Comparison of ENCODE assay signal across 8 mouse cellular contexts in the genomic region with DNA sequence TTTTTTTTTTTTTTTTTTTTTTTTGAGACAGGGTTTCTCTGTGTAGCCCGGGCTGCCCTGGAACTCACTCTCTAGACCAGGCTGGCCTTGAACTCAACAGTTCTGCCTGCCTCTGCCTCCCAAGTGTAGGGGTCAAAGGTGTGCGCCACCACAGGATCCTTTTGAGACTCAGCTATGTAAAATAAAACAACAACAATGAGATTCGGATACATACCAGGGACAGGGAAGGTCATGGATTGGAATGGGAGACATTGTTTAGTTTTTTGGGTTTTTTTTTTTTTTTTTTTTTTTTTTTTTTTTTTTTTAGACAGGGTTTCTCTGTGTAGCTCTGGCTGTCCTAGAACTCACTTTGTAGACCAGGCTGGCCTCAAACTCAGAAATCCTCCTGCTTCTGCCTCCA. TPM values are rescaled to one million over a fixed set of nuclear protein-coding genes. Genes with fewer than 3 reads are reported as not detected.
DNase-seq lines count a peak whose midpoint lies in the region; ATAC-seq and TF ChIP-seq lines count a peak whose summit lies in the region.
"Not testable (repeated sequence)": the region's sequence is repeated elsewhere in the genome, so short reads cannot be mapped to it uniquely, and the experiment has no call there.

No protein-coding gene starts in this region.

- not testable (repeated sequence) for TF ChIP-seq RAD21 in CH12.LX (IDR thresholded peaks at IDR 0.05; ENCODE audit: low read depth, low read length); MEL (IDR thresholded peaks at IDR 0.05; ENCODE audit: low read depth, low read length)

- peaks cover 17% of the 10 kb centered on the region for H3K79me2 ChIP-seq in CH12.LX (replicated peaks; ENCODE audit: control insufficient read depth, extremely low read depth, insufficient read depth, poor library complexity, severe bottlenecking)
- H3K79me2 ChIP-seq in MEL (ENCODE audit: control insufficient read depth, insufficient read depth, low read length, poor library complexity) = peaks cover 77% of the 10 kb centered on the region

- DNase-seq in CH12.LX (ENCODE audit: extremely low read depth); ES-E14 (ENCODE audit: low read depth, low spot score); MEL (ENCODE audit: low read depth, low spot score); layer of hippocampus, adult 2 months (ENCODE audit: low spot score in 2 of 2): not testable (repeated sequence)
- DNase-seq in R1 (ENCODE audit: low read depth, low spot score) (peak; percentile 79), ZHBTc4 (ENCODE audit: low read depth, low spot score) (peak; percentile 42)

- not testable (repeated sequence) for ATAC-seq in intestine, embryonic 15.5 days

- peaks cover 34 to 56% of the 10 kb centered on the region in 2 experiments for H3K4me1 ChIP-seq in CH12.LX (ENCODE audit: control insufficient read depth in 1 of 2, insufficient read depth in 2 of 2)
- H3K4me1 ChIP-seq in E14TG2a.4 (replicated peaks; ENCODE audit: low read depth, low read length) = peaks cover 99% of the 10 kb centered on the region
- peaks cover 12 to 16% of the 10 kb centered on the region in 2 experiments for H3K4me1 ChIP-seq in ES-E14 (ENCODE audit: control insufficient read depth in 2 of 2, insufficient read depth in 2 of 2, low read length in 2 of 2, poor library complexity in 1 of 2)
- H3K4me1 ChIP-seq in MEL (ENCODE audit: control insufficient read depth in 1 of 2, insufficient read depth in 2 of 2, low read length in 2 of 2) = not testable (repeated sequence)
- peaks cover 24% of the 10 kb centered on the region for H3K4me1 ChIP-seq in intestine, embryonic 15.5 days (replicated peaks)

- in situ Hi-C loops in CH12.LX (cut with MboI; ENCODE audit: low pct_ligation_motif_present, low pct_unique_long_range_greater_than_20kb, low sequenced_read_pairs); ES-E14 (cut with MboI; ENCODE audit: low sequenced_read_pairs in 2 of 2, unreplicated experiment in 2 of 2): not testable (repeated sequence)

- TF ChIP-seq CTCF in CH12.LX (conservative IDR thresholded peaks at IDR 0.05 in 1 of 2, IDR thresholded peaks at IDR 0.05 in 1 of 2; ENCODE audit: low read depth in 2 of 2, low read length in 2 of 2); E14TG2a.4 (conservative IDR thresholded peaks at IDR 0.05; ENCODE audit: low read length); MEL (IDR thresholded peaks at IDR 0.05 in 2 of 3, conservative IDR thresholded peaks at IDR 0.05 in 1 of 3; ENCODE audit: control insufficient read depth in 1 of 3, insufficient read depth in 1 of 3, low read depth in 2 of 3, low read length in 3 of 3, poor library complexity in 1 of 3, severe bottlenecking in 1 of 3); layer of hippocampus, adult 2 months (conservative IDR thresholded peaks at IDR 0.05): not testable (repeated sequence)

- H3K36me3 ChIP-seq in CH12.LX (replicated peaks in 1 of 2; ENCODE audit: control insufficient read depth in 1 of 2, insufficient read depth in 1 of 2, low read length in 1 of 2) = peaks cover 0 to 20% of the 10 kb centered on the region in 2 experiments
- peaks cover 38% of the 10 kb centered on the region for H3K36me3 ChIP-seq in E14TG2a.4 (ENCODE audit: insufficient read depth, low read length)
- not testable (repeated sequence) for H3K36me3 ChIP-seq in ES-E14 (ENCODE audit: control insufficient read depth, insufficient read depth, low read length, poor library complexity, severe bottlenecking); MEL (ENCODE audit: control insufficient read depth in 1 of 2, insufficient read depth in 2 of 2, low read length in 2 of 2); intestine, embryonic 15.5 days

- dilution Hi-C loops in CH12.LX (cut with MboI; ENCODE audit: extremely low pct_ligation_motif_present, extremely low pct_unique_long_range_greater_than_20kb, low sequenced_read_pairs) = not testable (repeated sequence)

- not testable (repeated sequence) for H3K9me3 ChIP-seq in CH12.LX (replicated peaks; ENCODE audit: low read length); E14TG2a.4 (ENCODE audit: low read length); ES-E14 (ENCODE audit: control insufficient read depth, insufficient read depth, low read depth, low read length); MEL (replicated peaks; ENCODE audit: insufficient read depth, low read length); intestine, embryonic 15.5 days

- not testable (repeated sequence) for H3K27me3 ChIP-seq in CH12.LX (replicated peaks); E14TG2a.4 (ENCODE audit: insufficient read depth, low read length); MEL (ENCODE audit: control insufficient read depth in 1 of 2, insufficient read depth in 2 of 2, low read length in 2 of 2); intestine, embryonic 15.5 days (replicated peaks)

- H3K4me3 ChIP-seq in CH12.LX (replicated peaks in 1 of 3; ENCODE audit: low read depth in 2 of 3, low read length in 2 of 3, poor library complexity in 1 of 3); ES-E14 (ENCODE audit: insufficient read depth in 1 of 2, low read depth in 1 of 2, low read length in 2 of 2, poor library complexity in 1 of 2, severe bottlenecking in 1 of 2); MEL (ENCODE audit: control insufficient read depth in 1 of 2, insufficient read depth in 1 of 2, low read depth in 2 of 2, low read length in 2 of 2); intestine, embryonic 15.5 days (replicated peaks); layer of hippocampus, adult 2 months: not testable (repeated sequence)
- 0 out of 2 replicates have a peak overlapping the region, but pooled peaks have one; percentile 3 for H3K4me3 ChIP-seq in E14TG2a.4 (replicated peaks; ENCODE audit: low read length)

- 77% methylated on average over 3 of the region's 3 CpGs for WGBS in intestine, embryonic 15.5 days

- H3K9ac ChIP-seq in CH12.LX (ENCODE audit: insufficient read depth, low read depth); ES-E14 (ENCODE audit: insufficient read depth, low read depth, low read length, poor library complexity, severe bottlenecking); MEL (ENCODE audit: control insufficient read depth, low read depth, low read length, poor library complexity, severe bottlenecking); intestine, embryonic 15.5 days: not testable (repeated sequence)

- not testable (repeated sequence) for TF ChIP-seq EP300 in CH12.LX (IDR thresholded peaks at IDR 0.05; ENCODE audit: low read length); MEL (IDR thresholded peaks at IDR 0.05; ENCODE audit: low read depth in 1 of 2, low read length in 2 of 2)

- not testable (repeated sequence) for H3K27ac ChIP-seq in CH12.LX (ENCODE audit: insufficient read depth, low read depth); ES-E14 (ENCODE audit: insufficient read depth, low read depth, low read length, poor library complexity, severe bottlenecking); MEL (ENCODE audit: control insufficient read depth, low read depth, low read length)
- H3K27ac ChIP-seq in intestine, embryonic 15.5 days = peak overlapping the region; percentile 48; the same call in 1 of the 2 replicates
- peak overlapping the region; percentile 68; the same call in 1 of the 2 replicates for H3K27ac ChIP-seq in layer of hippocampus, adult 2 months

- peak overlapping the region; percentile 88; the same call in 1 of the 2 replicates for H3K4me2 ChIP-seq in CH12.LX (ENCODE audit: insufficient read depth, low read depth, poor library complexity, severe bottlenecking)
- not testable (repeated sequence) for H3K4me2 ChIP-seq in intestine, embryonic 15.5 days (replicated peaks)

- TF ChIP-seq POLR2A in CH12.LX (IDR thresholded peaks at IDR 0.05; ENCODE audit: low read depth, low read length); MEL (IDR thresholded peaks at IDR 0.05; ENCODE audit: control insufficient read depth in 1 of 2, insufficient read depth in 1 of 2, low read depth in 1 of 2, low read length in 2 of 2, poor library complexity in 1 of 2): not testable (repeated sequence)

TF ChIP-seq in CH12.LX, 34 proteins besides CTCF, POLR2A, EP300 and RAD21:
- TF ChIP-seq ZNF384 (IDR thresholded peaks at IDR 0.05; ENCODE audit: low read depth, low read length) = peak; percentile 79

TF ChIP-seq in ES-E14, 5 proteins besides CTCF, POLR2A, EP300 and RAD21:
- peak; percentile 81 for TF ChIP-seq ZNF384 (IDR thresholded peaks at IDR 0.05; ENCODE audit: low read depth, low read length)

TF ChIP-seq in MEL, 35 proteins besides CTCF, POLR2A, EP300 and RAD21:
- TF ChIP-seq ZNF384 (IDR thresholded peaks at IDR 0.05; ENCODE audit: low read depth, low read length) = peak; percentile 75

RNA-seq across cellular contexts. Expression of gene Mtmr12, which starts 12.5 kb away (rescaled TPM):
- total RNA-seq in CH12.LX (2012; rRNA removed) = 8.2 and 8.6 TPM in 2 replicates
- total RNA-seq in CH12.LX (2014; rRNA removed) = 11.0 and 12.3 TPM in 2 replicates
- polyA plus RNA-seq in CH12.LX (2012; ENCODE audit: insufficient read length, low read depth) = 15.3 and 16.3 TPM in 2 replicates
- 14.8 and 18.4 TPM in 2 replicates for total RNA-seq in ES-E14 (2012; rRNA removed)
- total RNA-seq in MEL (2012; rRNA removed) = 14.3 and 18.0 TPM in 2 replicates
- 10 to 100 TPM in 1 of 2 experiments, not detected in 1; 38.2 TPM for polyA plus RNA-seq in MEL (2012; ENCODE audit: insufficient read depth in 1 of 2, insufficient read length in 2 of 2, low read depth in 1 of 2, low replicate concordance in 2 of 2, missing spikeins in 1 of 2)
- polyA plus RNA-seq in intestine, embryonic 15.5 days (2015; fragmentation: Nextera tagmentation; extraction: Ambion mirVana) = 16.6 and 17.9 TPM in 2 replicates
- total RNA-seq in layer of hippocampus, adult 2 months (2021) = 10 to 100 TPM; 58.1 to 58.9 TPM
